Mouse (Mus musculus) B cell, adult (primary cell): ENCODE data around the gene Gm5416. TPM values are rescaled to one million over a fixed set of nuclear protein-coding genes. Genes with fewer than 3 reads are reported as not detected.

ENCODE experiments used
- total RNA-seq: library from RNA; stranded (reverse); gene quantifications from 4 replicates; pipeline ENCODE4 v1.2.4, GENCODE M21; 2023; ENCODE audit not compliant: inconsistent age

Gene Gm5416
- total RNA-seq, result not detected in 4 replicates

GRCm38 (mm10) chr16:36209967-36210453 is at the start of gene Gm5416:
Gene Gm5416, plus strand, starts transcription at chr16:36210403.

GRCm38 (mm10) chr16:36183912-36184311 is 26.3 kb upstream of the Gm5416 start, which contains the start of gene Gm5483:
Gene Gm5483, plus strand, starts transcription at chr16:36184212.

GRCm38 (mm10) chr16:36221168-36221567 is 11.0 kb downstream of the Gm5416 start, which contains the start of gene 2010005H15Rik:
Gene 2010005H15Rik, plus strand, starts transcription at chr16:36221468.

Other genes starting within 250 kb of the Gm5416 start
- 124 to 151 TPM (median 139 TPM) in 4 replicates for gene Kpna1, start 231.7 kb upstream of the Gm5416 start, total RNA-seq
- gene Wdr5b, start 169.2 kb upstream of the Gm5416 start, total RNA-seq, result 13.1 to 18.7 TPM (median 16.2 TPM) in 4 replicates
- 31.2 to 37.0 TPM (median 33.7 TPM) in 4 replicates for gene Fam162a, start 138.8 kb upstream of the Gm5416 start, total RNA-seq
- 33.2 to 45.2 TPM (median 35.2 TPM) in 4 replicates for gene Ccdc58, start 138.7 kb upstream of the Gm5416 start, total RNA-seq
- not detected in 4 replicates for gene Csta1, start 79.2 kb upstream of the Gm5416 start, total RNA-seq
- not detected in 4 replicates for gene Stfa2l1, start 53.6 kb upstream of the Gm5416 start, total RNA-seq
- gene Gm5483, start 26.2 kb upstream of the Gm5416 start, total RNA-seq, result not detected in 4 replicates
- not detected in 4 replicates for gene 2010005H15Rik, start 11.1 kb downstream of the Gm5416 start, total RNA-seq
- not detected in 4 replicates for gene Stfa1, start 66.5 kb downstream of the Gm5416 start, total RNA-seq
- gene BC117090, start 123.9 kb downstream of the Gm5416 start, total RNA-seq, result not detected in 4 replicates
- not detected in 4 replicates for gene BC100530, start 157.3 kb downstream of the Gm5416 start, total RNA-seq
- gene Stfa2, start 198.1 kb downstream of the Gm5416 start, total RNA-seq, result not detected in 4 replicates
- gene Stfa3, start 245.0 kb downstream of the Gm5416 start, total RNA-seq, result not detected in 4 replicates